Mouse (Mus musculus): ENCODE measurements around the gene Nenf.

DNA sequence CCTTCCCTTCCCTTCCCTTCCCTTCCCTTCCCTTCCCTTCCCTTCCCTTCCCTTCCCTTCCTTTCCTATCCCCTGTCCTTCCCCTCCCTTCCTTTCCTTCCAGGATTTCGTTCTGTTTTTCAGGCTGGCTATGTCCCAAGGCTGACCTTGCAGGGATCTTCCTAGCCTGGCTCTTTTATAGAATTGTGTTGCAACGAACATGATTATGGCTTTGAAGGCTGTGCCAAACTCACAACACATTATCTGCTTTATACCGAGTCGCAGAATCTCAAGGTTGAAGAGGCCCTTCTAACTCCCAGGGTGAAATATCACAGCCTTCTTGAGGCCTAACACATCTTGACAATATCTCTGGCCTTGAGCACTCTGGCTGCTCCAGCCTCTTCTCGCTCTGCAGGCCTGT lies 692 bp upstream of the Nenf start:
- TF ChIP-seq POLR2A (IDR thresholded peaks at IDR 0.05; ENCODE audit: low read depth, low read length) (no peak), CTCF (conservative IDR thresholded peaks at IDR 0.05; ENCODE audit: insufficient read depth, insufficient read length, low read depth, low read length) (no peak)

All from kidney, adult 2 months (tissue).